Mouse (Mus musculus) layer of hippocampus, postnatal 36 days (tissue): Measurements from ENCODE around the gene Robo3. TPM values are rescaled to one million over a fixed set of nuclear protein-coding genes. Genes with fewer than 3 reads are reported as not detected.

Experiments used
- DNase-seq, 2 experiments: peaks; one replicate each; pipeline ENCODE4 v3.0.0; 2022
- total RNA-seq, 2 experiments: library from RNA; stranded (reverse); gene quantifications; 2 replicates each; pipeline ENCODE4 v1.2.3; 2021

The Robo3 gene
- total RNA-seq, 2 experiments from 2014 or later, result 13.9 to 14.3 TPM

DNA sequence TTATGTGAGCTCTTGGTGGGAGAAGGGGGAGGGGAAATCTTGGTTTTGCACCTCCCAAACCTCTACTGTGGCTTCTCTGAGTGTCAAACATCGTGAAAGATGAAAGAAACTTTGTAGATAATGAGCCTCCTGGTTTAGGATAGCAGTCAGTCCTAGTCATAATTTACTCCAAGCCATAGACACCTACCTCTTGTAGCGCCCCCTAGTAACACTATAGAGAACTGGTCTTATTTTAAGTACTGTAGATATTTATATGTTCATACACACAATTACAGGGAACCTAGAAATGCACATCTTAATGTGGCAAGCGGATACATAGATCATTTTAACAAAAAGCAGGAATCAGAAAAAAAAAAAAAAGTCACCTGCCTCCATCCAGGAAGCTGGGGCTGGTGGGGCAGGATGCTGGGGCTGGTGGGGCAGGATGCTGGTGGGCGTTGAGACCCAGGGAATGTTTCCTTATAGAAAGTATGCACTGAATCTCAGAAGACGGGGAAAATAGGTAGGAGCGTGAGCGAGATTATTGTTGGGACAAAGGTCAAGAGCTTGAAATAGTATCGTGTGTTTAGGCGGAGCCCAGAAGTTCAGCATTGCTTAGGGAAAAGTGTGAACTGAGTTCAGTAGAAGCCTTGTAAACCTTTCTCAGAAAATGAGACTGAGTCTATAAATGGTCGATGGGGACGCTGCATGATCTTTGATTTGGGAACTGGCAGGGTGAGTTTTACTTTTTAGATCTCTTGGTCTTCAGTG lies 64.8 kb downstream of the Robo3 start:
- DNase-seq, result no peak

DNA sequence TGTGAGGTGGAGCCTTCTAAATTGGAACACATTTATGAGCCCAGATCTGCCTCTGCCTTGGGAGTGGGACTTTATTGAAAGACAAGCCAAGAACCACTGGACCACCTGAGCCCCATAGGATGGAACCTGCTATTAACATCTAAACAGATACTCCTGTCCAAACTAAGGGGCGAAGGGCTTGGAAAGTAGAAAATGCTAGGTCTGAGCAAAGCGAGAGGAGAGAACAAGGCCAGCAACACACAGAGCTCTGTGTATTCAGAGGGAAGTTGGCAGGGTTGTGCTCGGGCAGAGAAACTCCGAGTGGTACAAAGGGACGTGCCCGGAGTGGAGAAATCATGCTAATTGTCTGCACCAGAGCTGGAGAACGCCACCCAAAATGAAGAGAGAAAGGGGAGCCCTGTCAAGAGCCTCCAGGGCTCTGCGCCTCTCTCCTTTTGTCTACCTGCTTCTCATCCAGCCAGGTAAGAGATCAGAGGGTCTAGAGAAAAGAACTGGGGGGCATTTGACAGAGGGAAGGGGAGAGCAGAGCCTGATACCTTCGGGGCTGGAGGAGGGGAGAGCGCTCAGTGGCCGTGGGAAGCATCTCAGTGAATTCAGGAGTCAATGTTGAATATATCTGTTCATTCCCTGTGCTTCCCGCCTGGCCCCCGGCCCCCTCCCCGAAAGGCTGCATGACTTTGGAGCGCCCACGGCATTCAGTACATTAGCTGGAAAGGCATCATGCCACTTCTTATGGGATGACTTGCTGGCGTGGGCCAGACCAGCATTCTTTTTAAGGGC lies 65.6 kb downstream of the Robo3 start, which contains the start of gene Hepacam:
Hepacam (plus strand) TSS at position 51 of the 780 bp plus-strand sequence.
- peak; percentile 56 to 70 for DNase-seq

DNA sequence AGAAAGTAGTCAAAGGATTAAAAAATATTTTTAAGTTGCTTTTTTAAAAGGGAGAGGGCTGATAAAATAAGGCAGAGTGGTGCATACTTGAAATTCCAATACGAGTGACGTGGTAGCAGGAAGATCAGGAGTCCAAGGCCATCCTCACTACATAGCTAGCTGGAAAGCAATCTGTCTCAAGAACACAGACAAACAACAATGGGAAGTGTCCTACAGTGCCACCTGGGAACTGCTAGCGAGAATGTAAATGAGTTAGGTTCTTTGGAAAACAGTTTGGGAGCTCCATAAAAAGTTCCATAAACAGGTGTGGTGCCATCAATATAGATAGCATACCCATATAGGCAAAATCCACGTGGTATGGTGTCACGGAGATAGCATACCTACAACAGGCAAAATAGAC lies 67.3 kb downstream of the Robo3 start:
- no peak for DNase-seq

Other genes with a start within 250 kb of the Robo3 start
- 1 to 10 TPM; 8.4 to 8.8 TPM for gene Tmem218, start 225.0 kb downstream of the Robo3 start, total RNA-seq
- gene Slc37a2, start 177.5 kb downstream of the Robo3 start, total RNA-seq, result 1 to 10 TPM; 1.4 to 1.8 TPM
- 1 to 10 TPM; 1.9 to 2.2 TPM for gene Ccdc15, start 84.8 kb downstream of the Robo3 start, total RNA-seq
- 10 to 100 TPM; 66.3 to 66.9 TPM for gene Hepacam, start 65.9 kb downstream of the Robo3 start, total RNA-seq
- 1 to 10 TPM; 5.4 to 7.0 TPM for gene Robo4, start 31.3 kb downstream of the Robo3 start, total RNA-seq
- 10 to 100 TPM; 21.9 to 27.5 TPM for gene Msantd2, start 56.1 kb upstream of the Robo3 start, total RNA-seq
- 10 to 100 TPM; 17.7 to 22.6 TPM for gene Esam, start 94.8 kb upstream of the Robo3 start, total RNA-seq
- gene Vsig2, start 106.0 kb upstream of the Robo3 start, total RNA-seq, result 1 to 10 TPM; 2.7 to 4.7 TPM
- 1,000 to 10,000 TPM; 1,507 to 1,630 TPM for gene Nrgn, start 119.7 kb upstream of the Robo3 start, total RNA-seq
- gene Siae, start 122.5 kb upstream of the Robo3 start, total RNA-seq, result 10 to 100 TPM; 13.0 to 13.3 TPM
- 1 to 10 TPM; 1.5 to 2.4 TPM for gene Spa17, start 180.5 kb upstream of the Robo3 start, total RNA-seq
- gene Tbrg1, start 224.1 kb upstream of the Robo3 start, total RNA-seq, result 10 to 100 TPM; 48.1 to 48.3 TPM
- gene Panx3, start 236.0 kb upstream of the Robo3 start, total RNA-seq, result not detected